Mouse (Mus musculus) layer of hippocampus, adult 9-11 months (tissue): ENCODE measurements at regions not wholly inside any gene's neighbourhood (a gene's known extent, or its start where the extent isn't known, plus 50 kb on each side); places are given as distances from the start of the nearest gene placed in this dataset.
"Not testable (repeated sequence)": the region's sequence is repeated elsewhere in the genome, so short reads cannot be mapped to it uniquely, and the experiment has no call there.

Source experiments
- DNase-seq: peaks from one replicate; pipeline ENCODE4 v3.0.0; 2022

DNA sequence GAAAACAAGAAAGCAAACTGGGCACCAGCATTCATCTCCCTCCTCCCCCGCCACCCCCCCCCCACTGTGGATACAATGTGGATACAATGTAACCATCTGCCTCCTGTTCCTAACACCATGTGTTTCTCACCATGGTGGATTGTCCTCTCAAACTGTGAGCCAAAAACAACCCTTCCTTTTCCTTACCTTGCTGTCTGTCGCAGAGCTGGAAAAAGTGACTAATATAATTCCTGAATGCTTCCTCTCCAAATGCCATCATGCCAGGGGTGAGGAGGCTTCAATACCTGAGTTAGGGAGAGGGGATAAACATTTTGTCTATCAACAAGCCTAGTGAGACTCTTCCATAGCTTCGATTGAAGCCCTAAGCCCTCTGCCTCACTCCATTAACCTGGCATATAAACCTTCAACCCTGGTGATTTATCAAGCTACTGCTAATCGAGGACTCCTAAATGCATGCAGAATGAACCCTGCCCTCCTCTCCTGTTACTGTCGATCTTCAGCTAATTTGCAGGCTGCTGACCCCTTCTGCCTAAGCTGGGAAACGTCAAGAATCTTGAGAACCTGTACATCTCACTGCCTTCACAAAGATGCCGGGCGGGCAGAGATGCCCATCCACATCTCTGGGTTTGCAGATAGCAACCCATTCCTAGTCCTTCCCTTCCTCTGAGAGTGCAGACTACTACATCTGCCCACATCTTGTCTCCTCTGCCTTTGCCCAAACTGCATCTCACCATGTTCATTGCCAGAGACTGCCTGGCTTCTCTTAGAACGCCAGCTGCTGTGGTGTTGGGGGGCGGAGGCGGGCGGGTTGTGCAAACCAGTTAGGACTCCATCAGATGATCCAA, 184.3 kb upstream of the Rpl38 start:
- DNase-seq, result no peak

DNA sequence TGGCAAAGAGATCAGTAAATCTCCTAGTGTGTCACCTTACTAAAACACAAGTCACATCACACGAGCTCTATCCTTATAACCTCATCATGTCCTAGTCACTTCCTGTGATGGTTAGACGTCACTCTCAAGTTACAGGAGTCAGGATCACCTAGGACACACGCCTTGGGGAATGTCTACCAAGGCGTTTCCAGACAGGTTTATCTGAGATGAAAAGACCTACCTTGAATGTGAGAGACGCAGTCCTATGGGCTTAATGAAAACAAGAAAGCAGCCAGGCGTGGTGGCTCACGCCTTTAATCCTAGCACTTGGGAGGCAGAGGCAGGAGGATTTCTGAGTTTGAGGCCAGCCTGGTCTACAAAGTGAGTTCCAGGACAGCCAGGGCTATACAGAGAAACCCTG, 185.0 kb upstream of the Rpl38 start:
- DNase-seq, result not testable (repeated sequence)

DNA sequence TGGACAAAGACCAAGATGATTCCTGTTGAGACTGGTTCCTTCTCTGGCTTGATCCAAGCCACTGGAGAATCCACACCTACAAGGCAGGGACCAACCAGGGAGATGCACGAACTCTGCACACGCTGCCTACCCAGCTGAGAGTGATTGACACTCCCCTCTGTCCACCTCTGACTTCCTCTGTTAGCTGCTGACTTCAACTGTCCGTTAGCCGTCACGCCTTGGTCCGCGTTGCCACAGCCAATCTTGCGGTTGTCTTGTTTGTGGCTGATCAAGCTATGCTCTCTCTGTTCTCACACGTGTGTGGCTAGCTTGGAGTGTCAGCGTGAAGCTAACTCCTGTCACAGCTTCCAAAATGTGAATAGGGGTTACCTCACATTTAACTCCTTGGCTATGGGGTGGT, 186.3 kb upstream of the Rpl38 start:
- no peak for DNase-seq

DNA sequence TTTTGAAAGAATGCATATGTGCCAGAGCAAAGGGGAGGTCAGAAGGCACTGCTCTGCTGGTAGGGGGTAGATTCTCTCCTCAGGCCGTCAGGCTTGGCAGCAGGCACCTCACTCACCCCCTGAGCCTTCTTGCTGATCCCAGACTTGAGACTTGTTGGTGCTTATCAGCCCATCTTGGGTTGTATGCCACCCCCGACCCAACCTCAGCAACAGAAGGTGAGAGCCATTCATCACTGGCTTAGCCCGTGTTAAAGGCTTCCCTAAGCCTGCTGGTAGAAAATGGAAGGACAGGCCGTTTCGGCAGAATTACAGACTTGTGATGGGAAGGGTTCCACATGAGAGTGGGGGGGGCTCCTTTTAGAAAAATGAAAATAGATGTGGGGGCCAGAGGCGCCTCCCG, 187.3 kb upstream of the Rpl38 start:
- DNase-seq, result no peak

DNA sequence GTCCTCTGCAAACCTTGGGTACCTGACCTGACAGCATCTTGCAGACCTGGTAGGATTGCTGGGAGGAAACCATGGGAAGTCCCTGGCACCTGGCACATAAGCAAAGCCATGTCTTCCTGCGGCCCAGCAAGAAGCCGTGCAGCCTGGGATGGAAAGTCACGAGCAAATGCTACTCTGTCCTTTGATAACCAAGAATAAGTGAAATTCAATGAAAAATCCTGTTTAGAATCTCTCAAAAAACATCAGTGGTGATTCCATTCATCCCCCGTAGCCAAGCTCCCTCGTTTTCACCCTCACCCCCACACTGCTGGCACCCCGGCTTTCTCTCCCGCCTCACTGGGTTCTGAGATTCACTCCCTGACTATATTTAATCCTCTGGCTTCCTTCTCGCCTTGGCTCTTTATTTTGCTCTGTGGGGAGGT, 188.2 kb upstream of the Rpl38 start:
- DNase-seq, result no peak

DNA sequence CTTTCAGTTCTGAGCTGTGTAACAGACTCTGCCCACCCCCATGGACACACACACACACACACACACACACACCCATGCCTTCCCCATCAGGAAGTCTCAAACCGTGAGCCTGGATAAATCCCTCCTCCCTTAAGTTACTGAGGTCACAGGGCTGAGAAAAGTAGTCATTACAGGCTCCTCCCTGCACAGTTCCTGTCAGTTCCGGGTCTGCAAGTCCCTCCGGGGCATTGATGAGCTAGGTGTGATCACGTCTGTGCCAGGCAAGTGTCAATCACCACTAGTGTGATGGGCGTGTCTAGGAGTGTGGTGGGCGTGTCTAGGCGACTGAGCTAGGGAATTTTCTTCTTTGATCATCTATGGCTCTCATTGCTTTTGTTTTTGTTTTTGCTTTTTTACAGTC, 189.6 kb upstream of the Rpl38 start:
- no peak for DNase-seq

DNA sequence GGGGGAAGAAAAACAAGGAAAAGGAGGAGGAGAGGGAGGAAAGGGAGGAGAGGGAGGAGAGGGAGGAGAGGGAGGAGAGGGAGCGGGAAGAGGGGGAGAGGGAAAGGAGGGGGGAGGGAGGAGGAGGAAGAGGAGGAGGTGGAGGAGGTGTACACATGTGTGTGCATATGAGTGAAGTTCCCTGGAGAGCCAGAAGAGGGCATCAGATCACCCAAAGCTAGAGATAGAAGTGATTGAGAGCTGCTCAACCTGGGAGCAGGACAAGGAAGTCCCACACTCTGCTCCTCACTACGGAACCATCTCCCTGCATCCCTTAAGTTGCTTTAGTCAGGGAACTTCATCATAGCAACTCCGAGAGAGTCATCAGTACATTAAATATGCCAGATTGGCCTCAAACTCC, 191.0 kb upstream of the Rpl38 start:
- no peak for DNase-seq

DNA sequence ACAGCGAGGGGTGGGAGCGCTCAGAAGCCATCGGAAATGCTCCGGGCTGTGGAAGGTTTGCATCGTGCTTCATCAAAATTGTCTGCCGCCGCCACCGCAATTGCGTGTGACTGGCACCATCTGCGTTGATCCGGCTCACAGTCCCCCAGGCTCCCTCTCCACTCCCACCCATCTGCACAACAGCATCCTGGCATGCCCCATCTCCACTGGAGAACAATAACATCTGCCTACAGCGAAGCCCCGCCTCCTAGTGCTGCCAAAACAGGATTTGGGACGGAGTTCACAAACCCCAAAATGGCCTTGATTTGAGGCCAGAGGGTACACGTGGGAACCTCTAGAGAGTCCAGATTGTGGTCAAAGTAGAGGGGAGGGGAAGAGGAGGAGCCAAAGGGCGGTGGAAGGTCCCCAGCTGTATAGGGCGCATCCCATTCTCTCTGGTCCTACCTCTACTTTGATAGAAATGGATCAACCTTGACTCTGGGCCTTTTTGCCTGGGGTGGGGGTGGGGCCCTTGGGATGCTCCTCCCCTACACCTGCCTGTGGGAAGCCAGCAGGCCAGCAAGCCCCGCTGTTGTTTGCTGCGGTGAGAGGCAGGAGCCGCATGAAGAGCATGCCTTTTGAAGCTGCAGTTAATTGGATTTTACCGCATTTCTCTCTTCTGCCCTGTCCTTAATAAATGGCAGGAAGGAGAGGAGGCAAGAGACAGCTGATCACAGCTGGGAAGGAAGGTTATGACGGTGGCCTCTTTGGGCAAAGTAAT, 195.6 kb upstream of the Rpl38 start:
- DNase-seq, result peak; percentile 61

DNA sequence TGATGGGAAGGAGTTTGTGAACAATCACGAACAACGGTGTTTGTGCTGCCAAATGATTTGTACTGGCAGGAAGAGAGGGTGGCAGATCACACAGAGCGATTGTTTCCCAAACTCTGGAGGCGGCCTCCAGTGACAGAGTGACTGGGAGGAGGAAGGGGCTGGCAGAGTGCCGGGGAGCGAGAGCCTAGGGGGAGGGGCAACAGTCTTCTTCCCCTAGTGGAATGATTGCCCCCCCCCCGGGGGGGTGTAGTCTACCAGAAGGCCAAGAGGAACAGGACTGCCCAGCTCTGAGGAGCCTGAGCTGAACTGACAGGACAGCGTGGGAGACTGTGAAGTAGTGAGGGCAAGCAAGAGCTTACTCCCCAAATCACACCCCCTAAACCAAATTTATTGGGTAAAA, 199.9 kb upstream of the Rpl38 start:
- peak; percentile 85 for DNase-seq

DNA sequence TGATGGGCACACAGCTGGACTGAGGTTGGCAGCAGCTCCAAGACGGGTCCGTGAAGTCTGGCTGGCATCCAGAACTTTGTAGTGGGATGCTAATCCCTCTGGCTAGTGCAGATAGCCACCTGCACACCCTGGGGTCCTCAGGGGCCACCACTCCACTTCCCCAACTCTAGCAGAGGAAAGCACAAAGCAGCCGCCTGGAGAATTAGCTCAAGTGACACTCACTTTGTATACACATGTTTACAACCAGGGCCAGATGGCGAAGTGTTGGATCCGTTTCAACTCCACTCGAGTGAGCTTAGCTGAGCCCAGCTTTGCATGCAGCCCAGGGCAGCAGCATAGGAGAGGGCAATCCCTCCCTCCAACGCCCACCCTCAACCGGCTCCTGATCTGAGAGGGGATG, 200.5 kb upstream of the Rpl38 start:
- peak; percentile 80 for DNase-seq

DNA sequence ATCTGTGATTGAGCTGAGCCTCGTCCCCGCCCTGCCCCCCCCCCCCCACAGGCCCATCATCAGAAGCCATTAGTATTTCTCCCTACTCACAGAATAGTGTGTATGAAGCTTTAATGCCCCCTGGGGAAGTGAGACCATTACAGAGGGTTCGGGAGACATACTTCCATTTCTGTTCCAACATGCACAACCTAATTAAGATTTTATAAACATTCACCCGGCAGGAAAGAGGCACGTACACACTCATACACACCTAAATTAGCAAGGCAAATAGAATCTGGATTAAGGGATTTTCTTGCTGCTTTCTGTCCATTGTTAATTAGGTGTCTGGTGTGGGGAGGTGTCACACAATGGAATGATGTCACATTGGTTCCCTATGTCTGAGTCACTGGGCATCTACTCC, 202.8 kb upstream of the Rpl38 start:
- DNase-seq, result no peak

DNA sequence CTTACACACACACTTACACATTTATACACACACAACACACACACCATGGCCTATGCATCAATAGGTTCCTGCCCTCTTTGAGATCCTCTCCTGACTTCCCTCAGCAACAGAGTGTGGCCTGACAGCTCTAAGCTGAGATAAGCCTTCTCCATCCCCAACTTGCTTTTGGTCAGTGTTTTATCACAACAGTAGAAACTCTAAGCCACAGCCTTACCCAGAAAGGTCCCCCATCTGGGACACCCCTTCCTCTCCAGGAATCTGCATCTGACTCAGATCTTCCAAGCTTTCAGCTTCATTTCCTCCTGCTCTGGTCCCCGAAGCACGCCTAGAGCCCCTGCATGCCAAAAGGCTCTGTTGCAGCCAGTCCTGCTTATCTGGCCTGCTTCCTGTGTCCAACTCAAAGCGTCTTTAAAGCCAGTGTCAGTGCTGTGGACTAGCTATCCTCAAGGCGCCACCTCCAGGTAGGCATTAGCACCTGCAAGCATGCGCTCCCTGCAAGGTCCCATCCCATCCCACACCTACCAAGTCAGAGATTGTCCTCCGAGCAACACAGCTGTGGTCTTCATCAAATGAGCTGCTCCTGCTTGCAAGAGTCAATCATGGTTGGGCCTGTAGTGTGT, 205.5 kb upstream of the Rpl38 start:
- DNase-seq, result no peak

DNA sequence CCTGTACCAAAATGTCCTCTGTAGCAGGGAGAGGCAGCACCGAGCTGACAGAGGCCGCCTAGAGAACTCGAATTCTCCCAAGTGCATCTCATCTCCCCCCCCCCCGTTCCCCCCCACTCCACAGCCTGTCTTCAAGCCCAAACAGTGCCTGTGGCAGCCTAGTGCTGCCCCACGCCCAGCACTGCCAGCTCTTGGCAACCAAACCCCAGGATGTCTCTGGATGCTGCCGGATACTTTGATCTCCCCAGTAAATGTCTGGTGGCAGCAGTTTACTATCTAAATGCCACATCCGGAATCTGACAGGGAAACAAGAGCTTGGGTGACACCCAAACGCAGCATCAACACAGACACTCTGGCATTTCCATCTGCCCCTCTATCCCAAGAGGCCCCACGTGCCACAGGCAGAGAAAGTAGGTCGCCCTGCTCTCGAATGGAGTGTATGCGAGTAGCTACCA, 213.4 kb upstream of the Rpl38 start:
- DNase-seq, result no peak

DNA sequence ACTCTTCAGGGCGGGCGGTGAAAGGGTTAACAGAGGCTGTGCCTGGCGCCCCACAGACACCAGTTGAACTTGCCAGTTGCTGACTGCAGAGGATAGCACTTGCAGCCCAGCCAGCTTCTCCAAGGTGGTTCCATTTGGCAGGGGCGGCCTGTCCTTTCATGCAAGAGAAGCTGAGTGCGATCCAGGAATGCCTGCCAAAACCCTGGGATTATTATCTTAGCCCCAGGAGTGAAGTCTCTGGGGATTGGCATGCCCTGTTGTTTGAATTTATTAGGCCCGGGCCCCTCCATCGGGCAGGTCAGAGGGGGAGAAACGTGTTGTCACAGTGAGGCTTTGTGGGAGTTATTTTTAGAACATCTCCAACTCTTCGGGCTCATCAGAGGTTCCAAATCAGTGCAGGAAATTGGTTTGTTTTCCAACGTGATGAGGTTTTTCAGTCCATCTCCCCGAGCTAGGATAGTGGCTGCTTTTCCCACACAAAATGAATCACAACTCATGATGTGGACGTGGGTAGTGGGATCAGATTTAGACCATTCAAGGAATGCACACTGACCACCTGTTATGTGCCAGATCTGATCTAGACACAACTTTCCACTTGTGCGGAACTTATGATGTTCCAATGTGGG, 219.4 kb upstream of the Rpl38 start:
- DNase-seq, result peak; percentile 50

DNA sequence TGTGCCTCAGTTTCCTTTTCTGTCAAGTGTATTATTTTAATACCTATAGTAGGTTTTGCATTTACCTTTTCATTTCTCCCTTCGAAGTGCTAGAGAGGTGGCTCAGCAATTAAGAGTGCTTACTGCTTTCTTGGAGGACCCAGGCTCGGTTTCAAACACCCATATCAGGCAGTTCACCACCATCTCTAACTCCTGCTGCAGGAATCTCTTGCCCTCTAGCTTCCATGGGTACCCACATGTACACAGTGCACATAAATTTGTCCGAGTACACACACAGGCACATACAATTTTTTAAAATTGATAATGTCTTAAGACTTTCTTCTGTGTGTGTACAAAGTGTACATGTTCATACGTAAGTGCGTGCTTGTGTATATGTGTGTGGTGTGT, 220.9 kb upstream of the Rpl38 start:
- no peak for DNase-seq

DNA sequence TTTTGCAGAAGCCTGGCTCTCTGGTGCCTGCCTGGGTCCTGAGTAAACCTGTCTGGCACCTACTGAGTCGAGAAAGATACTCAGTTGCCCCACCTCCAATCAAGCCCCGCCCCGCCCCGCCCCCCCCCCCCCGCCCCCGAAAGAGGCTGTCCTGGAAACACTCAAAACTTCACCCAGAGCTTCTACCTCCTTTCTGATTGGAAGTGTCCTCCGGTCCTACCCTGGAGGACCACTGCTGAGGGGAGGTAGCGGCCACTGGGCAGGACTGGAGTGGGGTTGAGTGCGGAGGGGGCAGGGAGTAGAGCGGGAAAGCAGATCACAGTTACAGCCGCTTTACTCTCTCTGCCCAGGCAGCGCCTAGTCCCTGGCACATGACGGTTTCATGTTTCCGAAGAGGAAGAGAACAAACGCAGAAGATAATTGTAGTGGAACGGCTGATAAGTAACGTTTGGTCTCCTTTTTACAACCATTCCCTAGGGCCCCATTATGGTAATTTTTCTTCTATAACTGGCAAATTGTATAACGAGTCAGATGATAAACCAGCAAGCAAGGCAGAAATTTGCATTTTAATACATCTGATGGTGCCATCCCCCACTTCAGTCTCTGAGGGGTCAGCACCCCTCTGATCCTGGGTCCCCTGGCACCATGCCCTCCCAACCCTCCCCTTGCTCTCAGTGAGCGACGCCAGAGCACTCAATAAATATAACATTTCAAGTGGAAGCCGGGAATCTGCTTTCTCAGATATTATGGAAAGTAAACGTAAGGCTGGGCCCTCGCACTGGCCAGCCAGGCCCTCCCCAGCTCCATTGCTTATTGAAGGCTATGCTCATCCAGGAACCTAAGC, 221.5 kb upstream of the Rpl38 start:
- DNase-seq, result no peak

DNA sequence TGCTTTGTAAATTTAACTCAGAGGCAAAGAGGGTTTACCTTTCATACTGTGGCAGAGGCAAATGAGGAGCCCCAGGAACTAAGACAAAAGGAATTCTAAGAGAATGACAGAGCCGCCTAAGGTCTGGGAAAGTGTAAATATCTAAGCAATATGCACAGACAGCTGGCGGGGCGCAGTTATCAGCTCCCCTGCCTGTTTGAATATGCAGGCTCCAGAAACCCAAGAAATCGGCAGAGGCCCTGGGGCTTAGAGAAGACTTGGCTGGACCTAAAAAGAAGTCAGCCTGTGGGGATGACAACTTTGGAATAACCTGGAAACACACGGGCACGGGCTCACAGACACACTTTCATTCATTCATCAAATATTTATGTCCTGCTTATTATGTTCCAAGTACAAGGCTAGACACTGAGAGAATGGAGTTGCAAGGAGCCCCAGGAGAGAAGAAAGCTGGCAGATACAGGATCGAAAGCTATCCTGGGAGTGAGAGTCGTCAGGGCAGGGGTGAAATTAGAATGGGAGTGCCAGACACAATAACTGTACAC, 222.2 kb upstream of the Rpl38 start:
- no peak for DNase-seq

DNA sequence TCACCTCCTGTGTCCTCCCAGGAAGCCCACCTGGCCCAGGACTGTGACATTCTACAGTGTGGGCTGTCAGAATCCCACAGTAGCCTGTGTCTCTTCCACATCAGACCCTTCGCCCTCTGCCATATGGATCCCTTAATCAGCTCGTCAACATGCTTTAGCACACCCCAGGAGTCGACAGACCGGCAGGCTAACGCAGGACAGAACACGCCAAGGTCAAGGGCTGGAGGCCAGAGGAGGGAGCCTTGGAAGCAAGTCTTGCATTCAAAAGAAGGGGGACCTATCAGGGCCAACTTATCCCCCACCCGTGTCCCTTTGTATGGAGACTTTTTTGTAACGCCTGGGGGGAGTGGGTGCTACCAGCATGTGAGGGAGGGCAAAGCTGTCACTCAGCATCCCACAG, 224.1 kb upstream of the Rpl38 start:
- no peak for DNase-seq

DNA sequence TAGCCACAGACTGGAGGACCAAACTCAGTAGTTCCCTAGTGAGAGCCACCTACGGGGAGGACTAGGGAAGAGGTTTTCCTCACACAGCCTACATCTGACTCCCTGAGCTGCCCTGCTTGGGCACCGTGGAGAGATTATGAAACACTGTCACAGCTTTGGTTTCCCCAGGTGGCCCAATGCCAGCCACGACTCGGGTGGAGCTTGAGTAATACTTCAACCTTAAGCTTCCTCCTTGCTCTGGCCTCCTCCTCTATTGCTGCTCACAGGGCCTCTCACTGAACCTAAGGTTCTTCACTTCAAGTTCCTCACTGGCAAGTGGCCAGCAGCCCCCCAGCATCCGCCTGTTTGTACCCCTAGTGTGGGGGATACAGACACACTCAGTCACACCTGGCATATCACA, 224.9 kb upstream of the Rpl38 start:
- no peak for DNase-seq

DNA sequence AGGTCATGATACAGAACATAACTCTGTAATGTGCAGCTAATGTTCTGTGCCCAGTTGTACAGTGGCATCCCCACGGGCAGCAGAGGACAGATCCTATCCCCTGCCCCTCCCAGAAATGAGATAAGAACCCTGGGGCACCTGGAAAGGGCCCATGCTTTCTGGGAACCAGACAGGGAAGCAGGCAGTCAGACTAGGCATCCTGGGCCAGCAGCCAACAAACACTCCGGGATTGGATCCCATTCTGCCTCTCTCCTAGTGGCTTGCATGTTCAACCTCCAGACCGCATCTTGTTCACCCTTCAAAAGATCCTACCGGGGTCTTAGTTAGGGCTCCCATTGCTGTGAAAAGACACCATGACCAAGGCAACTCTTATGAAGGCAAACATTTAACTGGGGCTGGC, 229.0 kb upstream of the Rpl38 start:
- no peak for DNase-seq

DNA sequence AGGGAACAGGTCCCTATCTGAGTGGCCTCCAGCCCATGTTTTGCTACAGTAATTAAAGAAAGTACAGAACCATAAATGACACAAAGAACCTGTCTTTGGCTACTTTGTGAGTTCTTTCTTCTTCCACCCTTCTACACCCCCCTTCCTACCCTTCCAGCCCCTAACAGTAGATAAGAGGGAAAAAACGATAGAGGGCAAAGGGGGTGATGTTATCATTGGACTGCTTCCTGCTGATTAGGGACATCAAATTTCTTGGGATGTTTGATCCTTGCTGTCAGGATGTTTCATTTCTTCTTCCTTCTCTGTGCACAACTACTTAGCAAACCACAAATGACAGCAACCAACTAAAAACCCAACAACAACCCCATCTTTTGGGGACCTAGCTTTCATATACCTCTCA, 232.5 kb upstream of the Rpl38 start:
- DNase-seq, result no peak

DNA sequence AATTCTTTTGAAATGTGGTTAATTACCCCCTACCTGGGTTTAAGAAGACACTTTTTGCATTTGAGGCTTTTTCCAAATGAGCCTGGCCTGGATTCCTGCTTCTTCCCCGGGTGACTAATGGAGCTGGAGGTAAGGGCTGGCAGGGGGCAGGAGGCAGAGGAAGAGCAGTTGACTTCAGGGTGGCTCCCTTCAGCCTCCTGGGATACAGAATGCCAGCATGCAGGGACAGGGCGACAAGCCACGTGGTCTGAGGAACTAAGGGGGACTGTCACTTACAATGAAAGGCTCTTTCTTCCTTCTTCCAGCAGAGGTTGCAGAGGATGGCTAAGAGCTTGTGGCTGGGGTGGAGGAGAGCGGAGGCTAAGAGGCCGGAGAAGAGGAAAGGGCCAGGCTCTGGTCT, 234.8 kb upstream of the Rpl38 start:
- no peak for DNase-seq
